Mouse (Mus musculus) liver, embryonic 12.5 days (tissue): ENCODE measurements around the gene Tmem219. TPM values are rescaled to one million over a fixed set of nuclear protein-coding genes. Genes with fewer than 3 reads are reported as not detected.
"Not testable (repeated sequence)": the region's sequence is repeated elsewhere in the genome, so short reads cannot be mapped to it uniquely, and the experiment has no call there.

Source experiments
- ATAC-seq: fragments of 200-750 bp; cut with Nextera tagmentation; 2 replicates; pipeline ENCODE4 v1.8.0; 2017; ENCODE audit warnings: moderate number of reproducible peaks, mild to moderate bottlenecking, moderate library complexity
- H3K27ac ChIP-seq: fragments of 300-500 bp; sonication (generic); 2 replicates; pipeline ENCODE4 v1.5.1; 2016; ENCODE audit warnings: mild to moderate bottlenecking
- H3K27me3 ChIP-seq: fragments of 300-500 bp; sonication (generic); replicated peaks from 2 replicates; pipeline ENCODE4 v1.6.1; 2016; ENCODE audit warnings: mild to moderate bottlenecking, moderate library complexity
- H3K36me3 ChIP-seq: fragments of 300-500 bp; sonication (generic); 2 replicates; pipeline ENCODE4 v1.6.1; 2016; ENCODE audit warnings: mild to moderate bottlenecking, moderate library complexity
- H3K4me1 ChIP-seq: fragments of 300-500 bp; sonication (generic); 2 replicates; pipeline ENCODE4 v1.6.1; 2016
- H3K4me2 ChIP-seq: fragments of 300-500 bp; sonication (generic); 2 replicates; pipeline ENCODE4 v1.6.1; 2016; ENCODE audit warnings: mild to moderate bottlenecking, moderate library complexity
- H3K4me3 ChIP-seq: fragments of 300-500 bp; sonication (generic); 2 replicates; pipeline ENCODE4 v1.5.1; 2016; ENCODE audit warnings: mild to moderate bottlenecking, moderate library complexity
- H3K9ac ChIP-seq: fragments of 300-500 bp; sonication (generic); 2 replicates; pipeline ENCODE4 v1.6.1; 2016; ENCODE audit warnings: mild to moderate bottlenecking, moderate library complexity
- H3K9me3 ChIP-seq: fragments of 300-500 bp; sonication (generic); replicated peaks from 2 replicates; pipeline ENCODE4 v1.6.1; 2016; ENCODE audit warnings: mild to moderate bottlenecking, moderate library complexity
- whole genome bisulfite sequencing: fragments of 180-500 bp; shearing (Covaris S2); methylation state at CpG from one replicate; pipeline ENCODE4 v1.1.7; 2016; ENCODE audit not compliant: insufficient replicate concordance; 5-methylcytosine and 5-hydroxymethylcytosine counted together
- polyA plus RNA-seq: library from polyadenylated mRNA; unstranded; fragments of >200 nt; fragmentation: Nextera tagmentation; extraction: Ambion mirVana; gene quantifications from 2 replicates; pipeline ENCODE4 v1.2.1, GENCODE M21; 2016

Gene Tmem219
- polyA plus RNA-seq, 1 experiment from 2014 or later: 16.9 TPM

GRCm38 (mm10) chr7:126919973-126920372, 2.7 kb downstream of the Tmem219 start:
- Histone ChIP-seq H3K36me3 (no peaks in the 10 kb centered on the region), H3K4me3 (no peak overlapping the region), H3K27me3 (no peaks in the 10 kb centered on the region), H3K4me1 (peaks cover 19% of the 10 kb centered on the region), H3K9ac (no peak overlapping the region), H3K27ac (no peak overlapping the region), H3K4me2 (no peak overlapping the region), H3K9me3 (no peaks in the 10 kb centered on the region)
- WGBS: 78% methylated on average over 4 of the region's 4 CpGs
- ATAC-seq: no peak

GRCm38 (mm10) chr7:126918356-126918755, 4.4 kb downstream of the Tmem219 start:
- not testable (repeated sequence) for ATAC-seq, H3K27ac ChIP-seq, H3K27me3 ChIP-seq, H3K4me1 ChIP-seq, H3K36me3 ChIP-seq, H3K9ac ChIP-seq, H3K4me2 ChIP-seq, H3K9me3 ChIP-seq, H3K4me3 ChIP-seq
- 42% methylated on average over 4 of the region's 4 CpGs for WGBS

- H3K27ac ChIP-seq: no peak overlapping the region
- H3K9me3 ChIP-seq: no peaks in the 10 kb centered on the region
- no peak overlapping the region for H3K9ac ChIP-seq
- H3K4me2 ChIP-seq: no peak overlapping the region
- no peak overlapping the region for H3K4me3 ChIP-seq
- H3K27me3 ChIP-seq: peaks cover 3% of the 10 kb centered on the region; the same call in 1 of the 2 replicates
- H3K36me3 ChIP-seq: no peaks in the 10 kb centered on the region
- no peak for ATAC-seq
- no peaks in the 10 kb centered on the region for H3K4me1 ChIP-seq
- 63% methylated on average over 3 of the region's 3 CpGs for WGBS
Measured at GRCm38 (mm10) chr7:126914844-126915243, 7.9 kb downstream of the Tmem219 start.

DNA sequence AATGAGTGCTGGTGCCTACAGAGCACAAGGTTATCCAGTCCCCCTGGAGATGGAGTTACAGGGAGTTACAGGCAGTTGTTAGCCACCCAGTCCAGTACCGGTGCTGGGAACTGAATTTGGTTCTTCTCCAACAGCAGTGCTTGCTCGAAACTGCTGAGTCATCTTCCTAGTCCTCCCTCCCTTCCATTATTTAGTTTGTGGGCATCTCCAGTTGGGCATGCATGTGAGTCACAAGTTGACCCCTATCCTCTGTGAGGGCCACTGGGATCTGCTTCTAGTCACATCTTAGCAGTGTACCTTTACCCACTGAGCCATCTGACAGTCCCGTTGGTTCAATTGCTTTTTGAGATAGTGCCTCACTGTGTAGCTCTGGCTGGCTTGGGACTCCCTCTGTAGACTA, 17.1 kb downstream of the Tmem219 start:
- Histone ChIP-seq H3K9me3 (no peaks in the 10 kb centered on the region), H3K27ac (no peak overlapping the region), H3K4me1 (peaks cover 8% of the 10 kb centered on the region), H3K4me3 (no peak overlapping the region), H3K9ac (no peak overlapping the region), H3K27me3 (no peaks in the 10 kb centered on the region), H3K4me2 (no peak overlapping the region), H3K36me3 (no peaks in the 10 kb centered on the region)
- 45% methylated on average over 3 of the region's 3 CpGs for whole genome bisulfite sequencing
- no peak for ATAC-seq

DNA sequence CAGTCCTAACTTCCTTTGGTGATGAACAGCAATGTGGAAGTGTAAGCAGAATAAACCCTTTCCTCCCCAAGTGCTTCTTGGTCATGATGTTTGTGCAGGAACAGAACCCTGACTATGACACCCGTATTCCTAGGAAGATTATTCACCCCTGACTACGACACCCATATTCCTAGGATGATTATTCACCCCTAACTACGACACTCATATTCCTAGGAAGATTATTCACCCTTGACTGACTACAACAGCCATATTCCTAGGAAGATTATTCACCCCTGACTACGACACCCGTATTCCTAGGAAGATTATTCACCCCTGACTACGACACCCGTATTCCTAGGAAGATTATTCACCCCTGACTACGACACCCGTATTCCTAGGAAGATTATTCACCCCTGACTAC, 22.9 kb downstream of the Tmem219 start:
- H3K27me3 ChIP-seq, ATAC-seq, H3K27ac ChIP-seq, H3K4me3 ChIP-seq, H3K4me2 ChIP-seq, H3K36me3 ChIP-seq, H3K9ac ChIP-seq, H3K9me3 ChIP-seq: not testable (repeated sequence)
- H3K4me1 ChIP-seq: peaks cover 19% of the 10 kb centered on the region
- 74% methylated on average over 8 of the region's 9 CpGs for WGBS

GRCm38 (mm10) chr7:126898102-126898990, 24.4 kb downstream of the Tmem219 start:
- Histone ChIP-seq H3K4me2 (peak overlapping the region; percentile 84), H3K27ac (peak overlapping the region; percentile 73), H3K4me1 (peaks cover 19% of the 10 kb centered on the region), H3K27me3 (no peaks in the 10 kb centered on the region), H3K4me3 (peak overlapping the region; percentile 73), H3K9ac (peak overlapping the region; percentile 79), H3K9me3 (no peaks in the 10 kb centered on the region), H3K36me3 (no peaks in the 10 kb centered on the region)
- 11% methylated on average over 37 of the region's 37 CpGs for WGBS
- peak; percentile 95 for ATAC-seq

DNA sequence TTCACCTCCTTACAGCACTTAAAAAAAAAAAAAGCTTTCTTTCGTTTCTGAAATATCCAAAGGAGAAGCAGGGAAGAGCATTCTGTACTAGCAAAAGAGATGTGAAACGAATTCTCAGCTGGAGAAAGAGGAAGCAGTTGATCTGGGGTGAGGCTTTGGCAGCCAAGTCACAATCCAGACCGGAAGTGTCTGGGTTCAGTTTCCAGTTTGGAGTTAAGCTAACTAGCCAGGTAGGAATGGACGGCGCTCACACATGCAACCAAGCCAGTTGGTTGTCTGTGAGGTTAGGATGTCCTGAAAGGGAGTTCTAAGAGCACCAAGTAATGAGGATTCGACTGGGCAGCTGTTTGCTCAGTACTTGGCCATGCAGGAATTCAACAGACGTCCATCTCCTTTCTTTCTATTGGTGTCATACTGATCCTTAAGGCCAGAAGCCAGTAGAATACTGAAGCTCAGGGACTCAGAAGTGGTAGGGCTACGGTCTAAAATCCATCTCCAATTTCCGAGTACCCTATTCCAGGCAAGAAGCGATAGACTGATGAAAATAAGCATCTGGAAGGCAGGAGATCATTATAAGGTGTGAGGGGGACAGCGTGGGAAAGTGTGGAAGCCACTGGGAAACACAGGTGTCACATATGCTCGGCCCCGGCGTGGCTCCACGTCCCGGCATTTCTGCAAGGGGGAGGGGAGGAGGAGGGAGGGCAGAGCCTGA, 25.2 kb downstream of the Tmem219 start:
- Histone ChIP-seq H3K27ac (peak overlapping the region; percentile 73), H3K36me3 (no peaks in the 10 kb centered on the region), H3K4me2 (peak overlapping the region; percentile 84), H3K9ac (peak overlapping the region; percentile 79), H3K4me3 (peak overlapping the region; percentile 73), H3K4me1 (peaks cover 19% of the 10 kb centered on the region), H3K27me3 (no peaks in the 10 kb centered on the region), H3K9me3 (no peaks in the 10 kb centered on the region)
- 9% methylated on average over 16 of the region's 16 CpGs for WGBS
- ATAC-seq: peak; percentile 67

GRCm38 (mm10) chr7:126896912-126897311, 25.8 kb downstream of the Tmem219 start:
- WGBS: 70% methylated on average over 5 of the region's 5 CpGs
- Histone ChIP-seq H3K27me3 (no peaks in the 10 kb centered on the region), H3K4me1 (peaks cover 19% of the 10 kb centered on the region), H3K4me3 (peak overlapping the region; percentile 73), H3K9me3 (no peaks in the 10 kb centered on the region), H3K27ac (peak overlapping the region; percentile 73), H3K9ac (peak overlapping the region; percentile 79), H3K36me3 (peaks cover under 1% of the 10 kb centered on the region; the same call in 1 of the 2 replicates), H3K4me2 (peak overlapping the region; percentile 84)
- ATAC-seq: no peak

DNA sequence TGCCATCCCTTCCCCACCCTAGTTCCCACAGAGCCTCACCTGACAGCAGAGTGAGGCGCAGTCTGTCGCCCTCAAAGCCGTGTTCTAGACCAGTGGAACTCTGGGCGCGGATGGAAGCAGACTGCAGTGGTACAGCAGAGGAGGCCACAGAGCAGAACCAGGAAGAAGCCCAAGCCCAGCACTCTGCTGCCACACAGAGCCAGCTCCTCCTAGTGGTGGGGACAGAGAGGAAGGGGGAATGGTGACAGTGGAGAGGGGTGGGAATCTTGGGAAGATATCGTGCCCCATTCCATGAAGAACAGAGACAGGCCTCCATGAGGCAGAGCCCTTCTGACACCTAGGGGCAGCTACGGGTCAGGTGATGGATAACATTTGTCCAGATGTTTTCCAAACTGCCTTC, 33.9 kb downstream of the Tmem219 start:
- 49% methylated on average over 7 of the region's 7 CpGs for WGBS
- H3K36me3 ChIP-seq: peaks cover 18% of the 10 kb centered on the region
- no peak overlapping the region for H3K9ac ChIP-seq

GRCm38 (mm10) chr7:126887281-126887680, 35.4 kb downstream of the Tmem219 start:
- Histone ChIP-seq H3K9ac (0 out of 2 replicates have a peak overlapping the region, but pooled peaks have one; percentile 0), H3K4me2 (no peak overlapping the region), H3K4me3 (no peak overlapping the region), H3K4me1 (peaks cover 27% of the 10 kb centered on the region), H3K27me3 (no peaks in the 10 kb centered on the region), H3K27ac (no peak overlapping the region), H3K9me3 (no peaks in the 10 kb centered on the region), H3K36me3 (peaks cover 22% of the 10 kb centered on the region)
- ATAC-seq: no peak
- WGBS: 77% methylated on average over 5 of the region's 5 CpGs

More for the DNA sequence above, 33.9 kb downstream of the Tmem219 start:
- no peak for ATAC-seq
- Histone ChIP-seq H3K4me1 (peaks cover 11% of the 10 kb centered on the region), H3K27ac (no peak overlapping the region), H3K4me3 (no peak overlapping the region), H3K27me3 (no peaks in the 10 kb centered on the region), H3K9me3 (no peaks in the 10 kb centered on the region), H3K4me2 (no peak overlapping the region)

- Histone ChIP-seq H3K4me1 (peaks cover 43% of the 10 kb centered on the region), H3K9me3 (no peaks in the 10 kb centered on the region), H3K27ac (peak within 1 kb of the TSS; percentile 90), H3K36me3 (peaks cover 31% of the 10 kb centered on the region), H3K9ac (peak within 1 kb of the TSS; percentile 88), H3K4me3 (peak within 1 kb of the TSS; percentile 79), H3K27me3 (no peaks in the 10 kb centered on the region), H3K4me2 (peak within 1 kb of the TSS; percentile 96)
- peak; percentile 95 for ATAC-seq
- under 1% methylated on average over 56 of the region's 56 CpGs for WGBS
Measured at GRCm38 (mm10) chr7:126884286-126885164, 38.2 kb downstream of the Tmem219 start, which contains the start of gene Taok2. Taok2 (minus strand) TSS chr7:126884703.
